Mouse (Mus musculus) testis, adult 2 months (tissue): Measurements from ENCODE around the gene Cacfd1. TPM values are rescaled to one million over a fixed set of nuclear protein-coding genes. Genes with fewer than 3 reads are reported as not detected.

Source experiments
- H3K27ac ChIP-seq: fragments of 200-500 bp; 2 replicates; pipeline ENCODE4 v1.5.1; 2012; ENCODE audit warnings: low read depth, low read length; ENCODE audit not compliant: control insufficient read depth, insufficient read depth
- H3K27me3 ChIP-seq: fragments of 200-500 bp; 2 replicates; pipeline ENCODE4 v1.6.1; 2012; ENCODE audit warnings: mild to moderate bottlenecking, low read length, moderate library complexity; ENCODE audit not compliant: control insufficient read depth, insufficient read depth
- H3K36me3 ChIP-seq: fragments of 200-500 bp; 2 replicates; pipeline ENCODE4 v1.6.1; 2012; ENCODE audit warnings: mild to moderate bottlenecking, low read length; ENCODE audit not compliant: control insufficient read depth, insufficient read depth
- H3K4me1 ChIP-seq: fragments of 200-500 bp; 2 replicates; pipeline ENCODE4 v1.6.1; 2012; ENCODE audit warnings: low read length; ENCODE audit not compliant: control insufficient read depth, insufficient read depth
- H3K4me3 ChIP-seq: fragments of 200-500 bp; 2 replicates; pipeline ENCODE4 v1.5.1; 2012; ENCODE audit warnings: low read depth, mild to moderate bottlenecking, low read length, moderate library complexity, mixed read lengths; ENCODE audit not compliant: control insufficient read depth
- CTCF ChIP-seq: fragments of 200-500 bp; IDR thresholded peaks from 2 replicates; pipeline ENCODE4 v1.5.1; 2012; ENCODE audit warnings: low read depth, mild to moderate bottlenecking, inconsistent platforms, low read length, moderate library complexity; ENCODE audit not compliant: control insufficient read depth, insufficient read depth, insufficient replicate concordance
- POLR2A ChIP-seq: fragments of 200-500 bp; IDR thresholded peaks from 2 replicates; pipeline ENCODE4 v1.6.1; 2012; ENCODE audit warnings: low read depth, mild to moderate bottlenecking, inconsistent platforms, low read length, moderate library complexity; ENCODE audit not compliant: control insufficient read depth
- polyA plus RNA-seq: library from polyadenylated mRNA; depleted of rRNA; stranded (reverse); fragments of >200 nt; gene quantifications from 2 replicates; pipeline ENCODE4 v1.2.3, GENCODE M21; 2012; rRNA removed

Cacfd1 gene
- polyA plus RNA-seq, 1 experiment = 26.5 TPM

DNA sequence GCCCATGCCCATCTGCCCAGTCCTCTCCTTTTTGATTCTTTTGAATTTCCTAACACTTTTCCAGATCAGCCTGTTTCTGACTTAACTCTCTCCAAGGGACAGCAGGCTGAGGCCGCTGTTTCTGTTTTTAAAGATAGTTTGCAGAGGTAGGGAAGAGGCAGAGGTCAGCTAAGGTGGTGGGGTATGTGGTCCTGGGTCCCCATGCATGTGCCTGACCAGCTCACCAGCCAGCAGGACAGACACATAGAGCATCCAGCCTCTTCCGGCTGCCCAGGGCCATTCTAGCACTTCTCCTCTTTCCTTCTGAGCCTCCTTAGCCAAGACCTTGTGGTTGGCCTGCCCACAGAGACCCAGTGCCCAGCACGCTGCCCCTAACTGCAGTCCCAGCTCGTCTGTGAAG, 48.5 kb downstream of the Cacfd1 start:
- Histone ChIP-seq H3K4me1 (no peaks in the 10 kb centered on the region), H3K27me3 (no peaks in the 10 kb centered on the region), H3K4me3 (no peak overlapping the region), H3K36me3 (no peaks in the 10 kb centered on the region), H3K27ac (no peak overlapping the region)
- TF ChIP-seq CTCF = no peak
- TF ChIP-seq POLR2A = no peak

GRCm38 (mm10) chr2:27058751-27059150, 49.0 kb downstream of the Cacfd1 start:
- TF ChIP-seq CTCF = no peak
- TF ChIP-seq POLR2A = no peak
- H3K4me3 ChIP-seq = no peak overlapping the region
- no peak overlapping the region for H3K27ac ChIP-seq

GRCm38 (mm10) chr2:27059187-27059586, 49.5 kb downstream of the Cacfd1 start:
- Histone ChIP-seq H3K4me3 (no peak overlapping the region), H3K36me3 (no peaks in the 10 kb centered on the region), H3K4me1 (no peaks in the 10 kb centered on the region), H3K27me3 (no peaks in the 10 kb centered on the region), H3K27ac (no peak overlapping the region)
- TF ChIP-seq CTCF (no peak), POLR2A (no peak)

More at GRCm38 (mm10) chr2:27058751-27059150, 49.0 kb downstream of the Cacfd1 start:
- H3K36me3 ChIP-seq = no peaks in the 10 kb centered on the region
- no peaks in the 10 kb centered on the region for H3K27me3 ChIP-seq
- H3K4me1 ChIP-seq = no peaks in the 10 kb centered on the region

GRCm38 (mm10) chr2:27067124-27067523, 57.4 kb downstream of the Cacfd1 start:
- Histone ChIP-seq H3K4me3 (no peak overlapping the region), H3K4me1 (peaks cover 9% of the 10 kb centered on the region; the same call in 1 of the 2 replicates), H3K36me3 (no peaks in the 10 kb centered on the region), H3K27me3 (no peaks in the 10 kb centered on the region), H3K27ac (no peak overlapping the region)
- TF ChIP-seq POLR2A = no peak
- TF ChIP-seq CTCF = no peak

- Histone ChIP-seq H3K4me1 (peaks cover 11% of the 10 kb centered on the region), H3K36me3 (no peaks in the 10 kb centered on the region), H3K27me3 (no peaks in the 10 kb centered on the region), H3K4me3 (no peak overlapping the region), H3K27ac (no peak overlapping the region)
- TF ChIP-seq POLR2A = no peak
- no peak for TF ChIP-seq CTCF
These were observed 58.3 kb downstream of the Cacfd1 start for GRCm38 (mm10) chr2:27067996-27068395.

DNA sequence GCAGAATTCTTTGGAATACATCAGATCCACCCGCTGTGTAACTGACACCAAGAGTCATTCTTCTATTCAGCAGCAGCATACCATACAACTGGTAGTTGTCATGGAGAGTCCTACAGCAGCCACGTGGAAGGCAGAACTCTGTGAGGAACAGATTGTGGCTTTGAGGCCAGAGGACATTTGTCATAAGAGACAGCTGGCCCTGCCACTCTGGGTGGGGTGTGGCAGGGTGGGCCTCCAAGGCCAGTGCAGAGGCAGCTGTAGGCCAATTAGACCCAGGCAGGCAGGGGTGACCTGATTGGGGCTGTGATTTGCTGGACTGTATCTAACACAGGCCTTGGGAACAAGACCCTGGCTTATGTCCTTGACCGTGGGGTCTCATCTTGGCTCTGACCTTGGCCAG, 59.9 kb downstream of the Cacfd1 start:
- TF ChIP-seq CTCF = no peak
- no peak for TF ChIP-seq POLR2A
- H3K27ac ChIP-seq = no peak overlapping the region
- H3K36me3 ChIP-seq = no peaks in the 10 kb centered on the region
- H3K4me3 ChIP-seq = no peak overlapping the region
- peaks cover 13% of the 10 kb centered on the region for H3K4me1 ChIP-seq
- no peaks in the 10 kb centered on the region for H3K27me3 ChIP-seq

- Histone ChIP-seq H3K36me3 (no peaks in the 10 kb centered on the region), H3K27me3 (no peaks in the 10 kb centered on the region), H3K4me1 (peaks cover 13% of the 10 kb centered on the region), H3K4me3 (no peak overlapping the region), H3K27ac (no peak overlapping the region)
- no peak for TF ChIP-seq CTCF
- TF ChIP-seq POLR2A = no peak
These were observed 60.6 kb downstream of the Cacfd1 start for GRCm38 (mm10) chr2:27070247-27070813.

Other genes starting within 250 kb of the Cacfd1 start
- 2.1 and 2.9 TPM in 2 replicates for gene Abo, start 144.9 kb upstream of the Cacfd1 start, polyA plus RNA-seq
- gene Surf6, start 107.0 kb upstream of the Cacfd1 start, polyA plus RNA-seq = 4.5 and 5.8 TPM in 2 replicates
- 30.3 and 34.4 TPM in 2 replicates for gene Med22, start 99.2 kb upstream of the Cacfd1 start, polyA plus RNA-seq
- gene Rpl7a, start 99.2 kb upstream of the Cacfd1 start, polyA plus RNA-seq = 229 and 302 TPM in 2 replicates
- 9.0 and 9.9 TPM in 2 replicates for gene Surf2, start 93.6 kb upstream of the Cacfd1 start, polyA plus RNA-seq
- gene Surf1, start 93.4 kb upstream of the Cacfd1 start, polyA plus RNA-seq = 23.2 and 26.3 TPM in 2 replicates
- gene Surf4, start 76.0 kb upstream of the Cacfd1 start, polyA plus RNA-seq = 172 and 189 TPM in 2 replicates
- 131 and 138 TPM in 2 replicates for gene Stkld1, start 75.9 kb upstream of the Cacfd1 start, polyA plus RNA-seq
- gene Rexo4, start 45.5 kb upstream of the Cacfd1 start, polyA plus RNA-seq = 11.3 and 11.8 TPM in 2 replicates
- gene Adamts13, start 36.5 kb upstream of the Cacfd1 start, polyA plus RNA-seq = 0.02 and 0.04 TPM in 2 replicates
- 0.25 and 0.32 TPM in 2 replicates for gene Slc2a6, start 18.1 kb downstream of the Cacfd1 start, polyA plus RNA-seq
- not detected in 2 replicates for gene Mymk, start 62.3 kb downstream of the Cacfd1 start, polyA plus RNA-seq
- 2.5 and 3.1 TPM in 2 replicates for gene Adamtsl2, start 69.5 kb downstream of the Cacfd1 start, polyA plus RNA-seq
- gene Fam163b, start 132.6 kb downstream of the Cacfd1 start, polyA plus RNA-seq = 0.54 and 0.66 TPM in 2 replicates
- 0.15 and 0.18 TPM in 2 replicates for gene Dbh, start 155.3 kb downstream of the Cacfd1 start, polyA plus RNA-seq
- gene Sardh, start 238.4 kb downstream of the Cacfd1 start, polyA plus RNA-seq = 1.7 and 3.1 TPM in 2 replicates